Mouse (Mus musculus) left cerebral cortex, adult 11 months (tissue): ENCODE data around the gene Ly6g6e.

Experiments used
- DNase-seq: peaks from one replicate; pipeline ENCODE4 v3.0.0; 2022; ENCODE audit warnings: low spot score

Gene Ly6g6e

DNA sequence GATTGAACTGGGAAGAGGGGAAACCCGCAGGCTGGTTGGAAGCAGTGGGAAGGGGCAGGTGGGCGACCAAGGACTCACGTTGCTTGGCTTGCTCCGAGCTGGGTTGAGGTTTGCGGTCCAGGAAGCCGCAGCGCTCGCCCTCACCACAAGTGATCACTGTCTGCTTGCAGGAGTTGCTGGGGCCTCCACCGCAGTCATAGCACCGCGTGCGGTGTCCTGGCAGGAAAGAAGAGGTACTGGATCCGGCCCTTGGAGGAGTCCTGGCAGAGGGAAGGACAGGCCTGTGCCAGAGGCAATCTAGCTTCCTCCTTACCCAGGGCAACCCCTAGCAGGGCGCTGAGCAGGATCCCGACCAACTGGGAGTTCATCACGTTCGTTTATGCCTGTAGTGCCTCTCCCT is 2.6 kb upstream of the Ly6g6e start:
- DNase-seq: no peak

- DNase-seq: no peak
Measured at GRCm38 (mm10) chr17:35077285-35077684, 583 bp downstream of the Ly6g6e start.

DNA sequence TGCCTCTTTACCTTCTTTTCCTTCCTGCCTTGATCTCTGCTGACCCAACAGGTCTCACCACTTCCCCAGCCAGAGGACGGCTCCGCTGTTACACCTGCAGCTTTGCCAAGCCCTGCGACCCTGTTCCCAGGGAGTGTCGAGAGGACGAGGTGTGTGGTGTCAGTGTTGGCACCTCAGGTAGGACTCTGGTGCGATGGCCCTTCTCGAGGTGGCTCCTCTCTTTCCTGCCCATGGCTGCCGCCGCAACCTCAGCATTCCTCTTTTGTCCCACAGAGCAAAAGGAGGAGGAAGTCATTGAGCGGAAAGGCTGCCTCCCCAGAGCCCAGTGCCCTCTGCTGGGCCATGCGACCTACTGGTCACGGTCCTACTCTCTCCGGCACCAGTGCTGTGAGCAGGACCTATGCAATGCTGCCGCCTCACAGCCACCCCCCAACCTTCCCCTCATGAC is 1.1 kb downstream of the Ly6g6e start, which contains the start of gene Ly6g6d:
Gene Ly6g6d, minus strand, starts transcription at position 280 of the 448 bp plus-strand sequence.
- DNase-seq: no peak

DNA sequence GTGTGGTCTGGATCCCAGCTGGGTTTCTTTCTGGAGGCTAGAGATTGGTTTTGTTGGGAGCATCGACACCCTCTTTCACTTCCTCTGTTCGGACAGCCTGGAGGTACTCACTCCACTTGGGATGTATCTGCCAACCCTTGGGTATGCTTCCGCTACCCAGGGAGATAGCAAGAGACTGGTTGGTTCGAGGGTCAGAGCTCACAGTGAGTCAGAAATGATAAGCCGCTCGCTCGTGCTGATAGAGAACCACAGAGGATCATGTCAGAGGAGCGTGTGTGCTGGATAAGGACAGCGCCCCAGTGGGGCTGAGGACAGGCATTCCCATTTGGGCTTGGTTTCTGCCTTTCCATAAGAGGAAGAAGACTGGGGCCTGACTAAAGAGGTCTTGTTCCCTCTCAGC is 3.1 kb downstream of the Ly6g6e start:
- DNase-seq: no peak

DNA sequence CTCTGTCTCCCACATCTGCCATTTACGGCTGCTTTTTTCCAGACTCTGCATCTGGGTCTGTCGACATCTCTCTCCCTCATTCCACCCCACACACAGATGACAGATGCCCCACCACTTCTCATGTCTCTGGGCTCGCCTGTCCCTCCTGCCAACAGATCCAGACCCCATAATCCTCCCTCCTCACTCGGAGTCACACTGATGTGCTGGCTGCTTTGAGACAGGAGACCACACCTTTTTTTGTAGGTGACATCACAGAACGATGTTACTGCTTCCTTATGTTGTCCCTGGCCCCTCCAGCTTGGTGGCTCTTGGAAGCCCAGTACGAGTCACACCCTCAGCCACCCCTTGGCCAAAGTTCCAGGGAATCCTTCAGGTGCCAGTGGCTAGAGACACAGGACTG is 3.5 kb downstream of the Ly6g6e start:
- no peak for DNase-seq

DNA sequence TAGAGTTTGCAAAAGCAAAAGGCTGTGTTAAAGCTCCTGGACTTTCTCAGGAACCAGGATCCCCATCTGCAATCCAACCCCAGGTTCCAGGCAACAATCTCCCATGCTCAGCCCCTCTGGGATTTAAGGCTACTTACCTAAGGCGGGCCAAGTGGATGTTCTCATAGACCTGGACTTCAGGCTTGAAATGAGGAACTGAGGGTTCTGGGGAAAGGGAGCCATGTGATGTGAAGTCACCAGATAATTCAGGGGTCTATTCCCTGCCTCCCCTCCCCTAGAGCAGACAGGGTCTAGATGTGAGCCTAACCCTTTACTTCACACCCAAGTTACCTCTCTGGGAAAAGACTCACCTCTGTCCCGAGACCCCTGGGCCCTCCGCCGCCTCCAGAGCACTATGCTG is 4.0 kb downstream of the Ly6g6e start:
- no peak for DNase-seq

- no peak for DNase-seq
Measured at GRCm38 (mm10) chr17:35082841-35083576, 6.3 kb downstream of the Ly6g6e start.

- DNase-seq: no peak
Measured at GRCm38 (mm10) chr17:35083929-35084497, 7.3 kb downstream of the Ly6g6e start.

DNA sequence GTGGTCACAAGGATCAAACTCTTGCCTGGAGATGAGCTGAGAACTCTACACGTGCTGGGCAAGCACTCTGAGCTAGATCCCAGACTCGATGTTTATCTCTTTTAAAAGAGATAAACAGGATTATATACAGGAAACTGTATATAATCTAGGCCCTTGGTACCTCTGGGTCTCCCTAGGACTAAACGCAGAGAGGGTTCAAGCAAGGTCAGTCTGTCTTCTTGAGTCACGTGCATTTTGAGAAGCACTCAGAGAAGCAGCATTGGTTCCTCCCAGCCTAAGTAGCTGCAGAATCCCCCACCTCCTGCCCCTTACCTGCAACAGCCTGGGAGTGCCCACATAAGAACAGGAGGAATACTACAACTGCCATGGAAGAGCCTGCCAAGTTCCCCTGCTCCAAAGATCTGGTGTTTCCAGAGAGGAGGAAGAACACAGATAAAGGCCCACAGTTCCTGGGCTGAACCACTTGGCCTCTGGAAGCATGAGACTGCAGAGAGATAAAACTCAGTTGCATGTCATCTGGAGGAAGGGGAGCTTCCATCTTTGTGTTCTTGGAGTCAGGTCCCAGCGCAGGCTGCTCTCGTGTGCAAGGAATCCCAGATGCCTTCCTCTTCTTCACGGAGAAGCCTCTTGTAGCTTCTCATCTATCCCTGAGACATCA is 8.6 kb downstream of the Ly6g6e start, which contains the start of gene Ly6g6f:
Gene Ly6g6f, minus strand, starts transcription at position 403 of the 658 bp plus-strand sequence.
- no peak for DNase-seq

GRCm38 (mm10) chr17:35088151-35088550 is 11.4 kb downstream of the Ly6g6e start:
- DNase-seq: no peak

DNA sequence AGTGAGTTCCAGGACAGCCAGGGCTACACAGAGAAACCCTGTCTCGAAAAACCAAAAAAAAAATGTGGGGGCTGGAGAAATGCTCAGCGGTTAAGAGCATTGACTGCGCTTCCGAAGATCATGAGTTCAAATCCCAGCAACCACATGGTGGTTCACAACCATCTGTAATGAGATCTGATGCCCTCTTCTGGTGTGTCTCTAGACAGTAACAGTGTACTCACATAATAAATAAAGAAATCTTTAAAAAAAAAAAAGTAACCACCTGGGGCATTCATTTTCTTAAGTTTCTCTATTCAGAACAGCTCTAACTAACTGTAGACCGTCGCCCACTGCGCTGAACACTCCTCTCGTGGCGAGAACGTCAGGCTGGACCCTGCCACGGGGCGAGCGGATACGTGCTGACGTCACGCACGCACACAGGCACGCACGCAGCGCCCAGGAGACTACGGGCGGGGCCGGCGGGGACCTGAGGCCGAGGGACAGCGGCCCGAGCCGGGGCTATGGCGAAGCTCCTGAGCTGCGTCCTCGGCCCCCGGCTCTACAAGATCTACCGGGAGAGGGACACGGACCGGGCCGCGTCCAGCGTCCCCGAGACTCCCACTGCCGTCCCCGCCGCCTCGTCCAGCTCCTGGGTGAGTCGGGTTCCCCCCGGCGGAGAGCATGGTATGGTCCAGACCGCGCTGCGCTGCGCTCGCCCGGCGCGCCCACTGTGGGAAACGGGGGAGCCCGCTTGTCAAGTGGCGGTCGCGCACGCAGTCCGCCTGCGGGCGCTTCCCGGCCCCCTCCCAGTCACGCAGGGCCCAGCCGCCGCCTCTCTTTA is 12.3 kb downstream of the Ly6g6e start, which contains the start of gene Abhd16a:
Gene Abhd16a, plus strand, starts transcription at position 439 of the 820 bp plus-strand sequence.
- DNase-seq: peak; percentile 89

DNA sequence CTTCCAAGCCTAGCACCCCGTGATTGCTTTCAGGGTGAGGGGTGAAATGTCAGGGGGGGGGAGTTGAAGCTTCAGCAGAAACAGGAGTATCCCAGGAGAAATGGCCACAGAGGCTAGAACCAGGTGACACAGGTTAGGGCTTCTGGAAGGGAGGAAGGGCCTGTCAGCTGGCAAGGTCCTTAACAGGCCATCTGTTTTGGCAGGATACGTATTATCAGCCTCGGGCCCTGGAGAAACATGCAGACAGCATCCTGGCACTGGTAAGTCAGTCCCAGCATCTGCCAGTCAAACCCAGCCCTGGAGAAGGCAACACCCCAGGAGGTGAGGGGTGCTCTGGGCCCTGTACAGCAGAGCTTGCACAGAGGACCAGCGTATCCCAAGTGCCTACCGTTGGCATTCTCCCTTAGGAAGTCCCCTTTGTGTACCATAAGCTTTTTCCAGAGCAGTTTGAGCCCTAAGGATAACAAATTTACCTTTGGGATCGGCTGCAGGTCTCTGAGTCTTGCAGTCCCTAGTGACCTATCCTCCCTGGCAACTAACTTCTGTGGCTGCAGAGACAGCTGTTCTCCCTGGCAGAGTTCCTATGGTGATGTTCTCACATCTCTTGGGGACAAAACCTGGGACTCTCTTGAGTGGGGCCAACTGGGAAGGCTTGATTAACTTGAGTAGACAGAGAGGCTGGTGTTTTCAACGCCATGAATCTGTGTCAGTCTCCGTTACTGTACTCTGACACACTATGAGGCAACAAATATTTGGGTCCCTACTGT is 13.6 kb downstream of the Ly6g6e start:
- no peak for DNase-seq

- no peak for DNase-seq
Measured at GRCm38 (mm10) chr17:35092403-35093198, 15.9 kb downstream of the Ly6g6e start.

GRCm38 (mm10) chr17:35094475-35095365 is 18.0 kb downstream of the Ly6g6e start:
- no peak for DNase-seq

GRCm38 (mm10) chr17:35096597-35096996 is 19.9 kb downstream of the Ly6g6e start:
- no peak for DNase-seq

GRCm38 (mm10) chr17:35097164-35097655 is 20.5 kb downstream of the Ly6g6e start:
- no peak for DNase-seq

DNA sequence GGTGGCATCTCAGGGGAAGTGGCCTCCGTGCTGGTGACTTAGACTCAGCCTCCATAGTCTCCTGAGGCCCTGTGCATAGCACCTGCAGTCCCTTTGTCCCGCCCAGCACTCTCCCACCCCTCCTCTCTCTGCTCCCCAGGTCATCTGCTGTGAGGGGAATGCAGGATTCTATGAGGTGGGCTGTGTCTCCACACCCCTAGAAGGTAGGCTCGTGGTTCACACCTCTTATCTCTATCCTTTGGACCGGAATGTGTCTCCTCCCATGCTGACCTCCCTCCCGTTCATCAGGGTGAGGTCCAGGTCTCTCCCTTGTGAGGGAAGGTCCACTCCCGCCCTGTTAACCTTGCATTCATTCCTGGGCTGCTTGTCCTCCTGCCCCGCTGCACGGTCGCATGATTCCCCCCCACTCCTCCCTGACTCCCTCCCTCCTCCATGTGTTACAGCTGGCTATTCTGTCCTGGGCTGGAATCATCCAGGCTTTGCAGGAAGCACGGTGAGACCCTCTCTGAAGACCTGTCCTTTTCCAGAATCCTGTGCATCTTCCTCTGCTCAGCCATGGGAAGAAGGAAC is 23.6 kb downstream of the Ly6g6e start:
- DNase-seq: no peak

- no peak for DNase-seq
Measured at GRCm38 (mm10) chr17:35101161-35101560, 24.5 kb downstream of the Ly6g6e start.

GRCm38 (mm10) chr17:35102299-35102698 is 25.6 kb downstream of the Ly6g6e start:
- no peak for DNase-seq
